Mouse (Mus musculus) CD4-positive, CD25-positive, alpha-beta regulatory T cell, adult 2 months (primary cell): ENCODE data around the gene Mrap.
A peak's percentile ranks its signal among the peaks of the same experiment; 100 is the strongest.

Experiments used
- DNase-seq: peaks from one replicate; pipeline ENCODE4 v3.0.0-alpha.2; 2012; ENCODE audit warnings: low read depth, low spot score

Gene Mrap

DNA sequence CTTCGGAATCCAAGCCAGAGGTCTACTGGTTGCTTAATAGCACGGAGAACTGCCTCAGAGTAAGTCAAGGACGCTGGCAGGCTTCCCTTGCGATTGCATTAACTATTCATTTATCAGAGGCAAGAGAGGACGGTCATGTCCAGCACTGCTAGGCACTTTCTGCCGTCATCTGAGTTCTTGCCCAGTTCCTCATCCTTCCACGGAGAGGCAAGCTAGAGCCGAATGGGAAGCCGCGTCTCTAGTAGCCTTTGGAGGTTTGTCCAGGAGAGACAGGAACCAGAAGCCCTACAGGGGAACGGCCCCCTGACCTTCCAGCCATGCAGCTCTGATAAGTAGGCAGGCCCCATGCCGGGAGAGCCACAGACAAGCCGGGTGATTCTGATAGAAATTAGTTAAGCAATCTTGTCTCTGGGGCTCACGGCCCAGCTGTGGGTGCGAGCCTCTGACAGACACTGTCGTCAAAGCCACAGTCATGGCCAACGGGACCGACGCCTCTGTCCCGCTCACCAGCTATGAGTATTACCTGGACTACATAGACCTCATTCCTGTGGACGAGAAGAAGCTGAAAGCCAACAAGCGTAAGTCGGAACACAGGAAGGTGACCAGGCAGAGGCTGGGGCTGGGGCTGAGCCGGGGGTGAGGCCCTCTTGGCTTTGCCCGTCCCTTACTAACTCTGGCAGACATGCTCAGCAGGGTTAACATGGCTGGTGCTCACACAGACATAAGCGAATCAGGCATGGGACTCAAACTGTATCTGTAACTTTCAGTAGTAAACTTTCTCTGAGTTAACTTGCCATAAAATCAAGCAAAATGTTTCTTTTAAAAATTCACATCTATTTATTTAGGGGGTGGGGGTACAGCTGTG, at the start of gene Mrap:
Gene Mrap, plus strand, starts transcription at position 116 of the 865 bp plus-strand sequence.
- no peak for DNase-seq

DNA sequence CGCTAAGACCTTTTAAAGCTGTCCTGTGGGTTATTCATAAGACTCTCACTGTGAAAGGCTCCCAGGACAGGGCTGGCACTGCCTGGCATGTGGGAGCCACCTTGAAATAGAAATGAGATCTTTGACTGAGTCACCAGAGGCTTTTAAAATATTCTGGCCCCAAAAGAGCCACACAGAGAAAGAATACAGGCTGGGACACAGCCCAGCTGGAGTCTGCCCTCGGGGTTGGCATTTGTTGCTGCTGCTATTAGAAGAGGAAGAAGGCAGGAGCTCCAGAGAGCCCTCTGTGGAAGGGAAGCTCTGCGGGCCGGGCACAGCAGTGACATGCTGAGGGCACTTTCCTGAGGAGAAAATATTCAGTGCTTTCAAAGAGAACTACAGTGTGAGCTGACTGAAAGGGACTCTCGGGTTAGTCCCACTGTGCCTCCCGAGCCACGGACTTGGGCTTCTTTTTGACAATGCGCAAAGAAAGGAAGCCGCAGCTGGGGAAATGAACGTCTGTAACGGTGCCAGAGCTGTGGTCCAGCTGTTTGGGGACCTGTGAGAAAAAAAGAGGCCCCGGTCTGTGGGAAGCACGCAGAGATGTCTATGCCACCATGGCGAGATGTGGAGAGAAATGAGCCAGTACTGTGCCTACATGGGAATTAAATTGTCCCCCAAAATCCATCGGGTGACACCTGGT, 45.2 kb upstream of the Mrap start:
- no peak for DNase-seq

DNA sequence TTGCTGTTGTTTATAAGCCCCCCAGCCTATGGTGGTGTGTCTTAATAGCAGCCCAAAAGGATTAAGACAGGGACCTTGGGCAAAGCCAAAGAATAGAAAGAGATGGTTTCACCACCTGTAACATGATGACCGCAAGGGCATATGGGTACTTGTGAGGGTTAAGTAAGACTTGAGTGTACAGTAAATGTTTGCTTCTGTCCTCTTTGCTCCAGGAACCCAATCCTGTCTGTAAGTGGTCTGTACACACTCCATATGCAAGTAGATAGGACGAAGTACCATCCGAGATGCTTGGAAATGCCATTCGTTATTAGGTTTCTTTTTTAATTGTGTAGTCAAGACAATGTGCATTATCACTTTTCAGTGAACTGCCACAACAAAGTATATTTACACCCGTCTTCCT, 44.4 kb upstream of the Mrap start:
- DNase-seq, result no peak

DNA sequence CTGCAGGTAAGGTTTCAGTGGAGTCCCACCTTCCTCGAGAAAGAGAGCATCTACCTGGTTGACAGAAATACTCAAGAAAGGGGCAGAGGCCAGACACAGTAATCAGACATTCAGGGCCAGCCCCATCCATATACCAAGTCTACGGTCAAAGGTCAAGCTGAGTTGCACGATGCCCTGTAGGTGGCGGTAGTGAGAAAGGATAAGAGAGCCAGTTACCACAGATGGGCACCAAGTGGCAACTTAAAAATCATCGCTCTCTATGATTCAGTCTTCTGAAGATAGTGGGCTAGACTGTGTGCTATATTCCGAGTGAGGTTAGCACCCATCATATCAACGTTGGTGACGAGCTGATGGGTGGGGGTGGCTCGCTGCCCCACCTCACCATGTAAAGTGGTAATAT, 43.3 kb upstream of the Mrap start:
- DNase-seq, result peak; percentile 72

DNA sequence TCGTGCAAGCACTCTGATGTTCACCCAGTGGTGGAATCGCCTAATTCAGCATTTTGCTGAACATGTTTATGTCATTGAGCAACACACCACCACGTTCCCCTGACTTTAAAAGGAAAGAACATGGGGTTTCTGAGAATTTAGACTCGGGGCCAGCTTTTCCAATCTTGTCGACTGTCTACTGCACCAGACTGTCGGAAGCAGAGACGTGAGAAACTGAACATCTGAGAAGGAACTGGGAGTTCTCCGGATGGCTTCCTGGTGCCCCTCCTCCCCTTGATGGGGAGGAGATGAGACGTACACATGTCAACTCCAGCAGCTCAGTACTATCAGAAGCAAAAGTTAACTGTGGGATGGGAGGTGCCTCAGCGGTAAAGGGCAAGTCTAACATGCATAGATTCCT, 42.9 kb upstream of the Mrap start:
- DNase-seq, result no peak

DNA sequence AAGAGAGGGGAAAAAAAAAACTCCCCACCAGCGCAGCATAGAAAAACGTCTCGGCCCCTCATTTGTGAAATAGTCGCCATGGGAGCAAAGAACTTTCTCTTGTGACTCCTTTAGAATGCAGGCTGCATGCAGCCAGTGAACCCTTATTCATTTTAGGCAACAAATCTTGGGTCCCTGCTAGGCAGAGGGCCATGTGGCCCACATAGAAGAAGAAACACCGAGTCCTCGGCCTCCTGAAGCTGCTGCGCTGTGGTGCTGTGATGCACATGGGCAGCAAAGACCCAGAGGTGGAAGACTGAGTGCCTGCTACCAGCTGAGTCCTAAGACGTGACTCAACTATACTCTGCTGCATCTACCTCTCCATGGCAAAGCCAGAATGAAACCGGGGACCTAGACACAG, 41.7 kb upstream of the Mrap start:
- DNase-seq, result no peak

DNA sequence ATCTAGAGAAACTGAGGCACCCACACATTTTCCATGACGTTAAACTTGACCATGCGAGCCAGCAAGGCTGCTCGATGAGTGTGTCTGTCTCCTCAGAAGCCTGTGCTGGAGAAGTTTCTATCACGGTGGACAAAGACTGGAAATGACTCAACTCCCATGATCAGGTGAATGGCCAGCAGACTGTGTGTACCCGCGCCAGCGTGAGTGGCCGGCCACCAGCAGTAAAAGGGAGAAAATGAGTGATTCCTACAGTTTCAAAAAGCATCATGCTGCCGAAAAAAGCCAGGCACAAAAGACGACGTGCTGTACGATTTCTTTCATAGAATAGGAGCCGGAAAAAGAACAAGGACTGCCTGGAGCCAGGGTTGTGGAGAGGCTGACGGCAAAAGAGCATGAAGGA, 38.6 kb upstream of the Mrap start:
- DNase-seq, result no peak

DNA sequence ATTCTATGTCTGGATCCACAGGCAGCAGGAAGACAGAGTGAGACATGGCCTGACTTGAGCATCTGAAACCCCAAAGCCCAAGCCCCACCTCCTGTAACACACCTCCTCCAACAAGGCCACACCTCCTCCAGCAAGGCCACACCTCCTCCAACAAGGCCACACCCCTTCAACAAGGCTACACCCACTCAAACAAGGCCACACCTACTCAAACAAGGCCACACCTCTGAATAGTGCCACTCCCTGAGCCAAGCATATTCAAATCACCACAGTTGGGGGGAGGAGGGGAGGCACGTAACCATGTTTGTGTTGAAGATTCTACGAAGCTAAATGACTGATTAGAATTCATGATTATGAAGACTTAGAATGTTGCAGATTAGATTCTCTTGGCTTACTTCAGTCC, 36.5 kb upstream of the Mrap start:
- no peak for DNase-seq

DNA sequence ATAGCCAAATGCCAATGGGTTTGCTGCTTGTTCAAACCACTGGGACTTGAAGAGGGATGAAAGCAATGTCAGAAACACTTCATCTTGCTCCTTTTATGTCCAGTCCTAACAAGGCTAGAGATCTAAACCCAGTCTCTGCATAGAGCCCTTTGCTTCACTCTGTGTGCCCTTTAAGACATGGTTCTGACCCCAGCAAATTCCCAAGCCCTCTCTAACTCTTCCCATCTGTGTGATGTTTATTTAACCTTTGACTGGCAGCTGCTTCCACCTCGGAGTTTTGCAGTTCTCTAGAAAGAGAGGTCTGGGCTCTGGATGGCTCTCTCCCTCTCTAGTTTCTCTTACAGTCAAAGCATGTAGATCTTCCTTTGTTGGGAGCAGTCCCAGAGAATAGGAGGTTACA, 34.4 kb upstream of the Mrap start:
- DNase-seq, result no peak

DNA sequence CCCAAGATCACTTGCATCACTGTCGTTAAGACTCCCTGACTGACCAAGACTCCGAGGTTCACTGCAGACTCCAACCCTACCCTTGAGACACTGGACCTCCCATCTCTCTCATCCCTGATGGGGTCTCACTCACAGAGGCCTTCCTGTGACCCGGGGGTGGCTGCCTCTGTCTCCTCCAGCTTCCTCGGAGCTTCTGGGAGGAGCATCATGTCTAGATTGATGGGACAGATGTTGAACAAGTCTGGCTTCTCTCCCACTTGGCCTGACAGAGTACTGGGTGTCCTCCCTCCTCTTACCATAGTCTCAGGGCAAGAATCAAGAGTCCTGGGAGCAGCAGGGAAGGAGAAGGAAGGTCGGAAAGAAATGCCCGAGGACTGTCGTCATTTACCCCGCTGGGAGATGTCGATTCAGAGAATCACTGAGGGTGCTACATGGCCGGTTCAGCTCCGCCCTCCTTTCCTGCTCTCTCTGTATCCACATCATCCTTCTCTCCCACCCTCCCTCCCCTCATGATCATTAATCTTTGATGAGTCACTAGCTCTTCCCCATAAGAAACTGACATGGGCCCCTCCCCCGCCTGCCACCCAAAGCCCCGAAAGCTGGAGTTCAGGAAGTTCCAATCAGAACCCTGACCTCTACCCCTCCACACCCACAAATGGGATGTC, 33.7 kb upstream of the Mrap start:
- DNase-seq, result no peak

DNA sequence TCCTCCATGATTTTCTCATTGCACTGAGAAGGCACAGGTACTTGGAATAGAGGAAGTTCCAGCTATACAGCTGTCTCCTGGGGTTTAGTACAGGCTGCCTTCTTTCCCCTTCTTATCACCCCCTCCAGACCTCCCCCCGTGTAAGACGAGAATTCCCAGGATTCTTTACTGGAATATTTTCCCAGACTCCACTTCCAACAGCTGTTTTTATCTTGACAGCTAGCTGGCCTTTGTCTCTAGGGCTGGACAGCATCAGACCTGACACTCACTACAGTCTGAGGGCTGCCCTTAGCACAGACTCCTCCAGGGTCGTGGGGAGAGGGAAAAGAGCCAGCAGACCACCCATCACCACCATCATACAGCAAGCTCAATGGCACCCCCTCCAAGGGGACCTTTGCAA, 31.7 kb upstream of the Mrap start:
- no peak for DNase-seq

DNA sequence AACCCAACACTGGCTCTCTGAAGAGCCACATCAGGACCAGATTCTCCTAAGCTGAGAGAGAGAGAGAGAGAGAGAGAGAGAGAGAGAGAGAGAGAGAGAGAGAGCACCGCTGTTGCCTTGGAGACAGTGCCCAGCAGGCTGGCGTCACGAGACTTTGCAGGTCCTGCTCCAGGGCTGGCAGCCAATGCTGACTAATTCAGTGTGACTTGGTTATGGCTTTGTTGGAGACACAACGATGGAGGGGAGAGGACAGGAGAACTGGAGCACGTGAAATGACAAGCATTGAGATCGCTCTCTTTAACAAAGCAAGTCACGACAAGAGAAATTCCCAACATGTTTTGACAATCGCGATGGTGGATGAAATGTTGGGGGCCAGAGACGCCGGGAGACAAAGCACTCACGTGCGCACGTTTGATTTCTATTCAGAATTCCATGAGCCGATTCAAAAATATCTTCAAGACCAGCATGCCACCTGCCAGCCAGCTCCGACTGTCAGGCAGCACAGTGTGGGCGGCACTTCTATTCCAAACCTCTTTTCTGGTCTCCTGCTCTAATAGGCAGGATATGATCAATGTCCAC, 28.2 kb upstream of the Mrap start:
- DNase-seq, result no peak

DNA sequence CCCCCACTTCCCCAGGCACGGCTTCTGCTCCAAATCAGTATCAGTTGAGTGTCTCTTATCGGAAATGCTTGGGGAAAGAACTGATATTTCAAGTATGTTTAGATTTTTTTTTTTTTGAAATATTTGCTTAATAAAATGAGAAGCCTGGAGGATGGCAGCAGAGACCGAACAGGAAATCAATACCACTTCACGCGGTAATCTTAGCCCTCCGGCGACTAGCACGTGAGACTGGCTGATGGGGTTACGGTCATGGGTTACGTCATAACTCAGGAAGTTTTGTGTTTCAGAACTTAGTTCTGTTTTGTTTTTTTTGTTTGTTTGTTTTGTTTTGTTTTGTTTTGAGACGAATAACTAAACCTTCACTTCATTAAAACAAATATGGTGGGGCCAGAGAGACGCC, 27.7 kb upstream of the Mrap start:
- no peak for DNase-seq

DNA sequence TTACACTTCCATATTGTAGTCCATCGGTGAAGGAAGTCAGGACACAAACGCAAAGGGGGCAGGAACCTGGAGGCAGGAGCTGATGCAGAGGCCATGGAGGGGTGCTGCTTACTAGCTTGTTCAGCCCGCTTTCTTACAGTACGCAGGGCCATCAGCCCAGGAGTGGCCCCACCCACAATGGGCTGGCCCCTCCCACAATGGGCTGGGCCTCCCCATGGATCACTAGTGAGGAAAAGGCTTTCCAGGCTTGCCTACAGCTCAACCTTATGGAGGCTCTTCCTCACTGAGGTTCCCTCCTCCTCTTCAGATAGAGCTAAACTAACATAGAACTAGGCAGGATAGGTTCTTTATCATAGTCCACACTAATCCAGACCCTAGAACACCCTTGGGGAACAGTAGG, 14.0 kb upstream of the Mrap start:
- DNase-seq, result no peak

DNA sequence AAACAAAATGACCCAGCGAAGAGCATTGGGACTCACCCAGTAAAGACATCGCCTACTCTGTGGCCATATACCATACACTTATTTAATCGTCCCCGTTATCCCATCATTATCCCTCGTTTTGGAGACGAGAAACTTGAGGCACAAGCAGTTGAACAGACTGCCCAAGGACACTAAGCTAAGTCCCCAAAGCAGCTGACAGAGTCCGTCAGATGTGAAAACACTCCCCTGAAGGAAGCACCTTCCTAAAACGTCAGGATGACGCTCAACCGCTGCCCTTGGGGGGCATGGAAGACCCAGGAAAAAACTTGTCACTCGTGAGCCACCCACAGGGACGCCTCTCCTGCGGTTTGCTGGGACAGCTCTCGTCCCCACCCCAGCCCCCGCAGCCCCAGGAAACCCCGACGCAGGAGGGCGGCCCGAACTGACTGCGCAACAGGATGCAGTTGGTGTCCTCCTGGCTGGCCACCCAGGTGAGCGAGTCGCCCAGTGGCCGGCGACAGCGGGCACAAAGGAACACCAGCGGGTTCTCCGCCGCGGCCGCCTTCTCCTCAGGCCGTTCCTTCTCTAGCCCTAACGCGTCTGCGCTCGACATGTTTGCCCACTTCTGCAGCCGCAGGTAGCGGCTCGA, 11.3 kb upstream of the Mrap start:
- no peak for DNase-seq

DNA sequence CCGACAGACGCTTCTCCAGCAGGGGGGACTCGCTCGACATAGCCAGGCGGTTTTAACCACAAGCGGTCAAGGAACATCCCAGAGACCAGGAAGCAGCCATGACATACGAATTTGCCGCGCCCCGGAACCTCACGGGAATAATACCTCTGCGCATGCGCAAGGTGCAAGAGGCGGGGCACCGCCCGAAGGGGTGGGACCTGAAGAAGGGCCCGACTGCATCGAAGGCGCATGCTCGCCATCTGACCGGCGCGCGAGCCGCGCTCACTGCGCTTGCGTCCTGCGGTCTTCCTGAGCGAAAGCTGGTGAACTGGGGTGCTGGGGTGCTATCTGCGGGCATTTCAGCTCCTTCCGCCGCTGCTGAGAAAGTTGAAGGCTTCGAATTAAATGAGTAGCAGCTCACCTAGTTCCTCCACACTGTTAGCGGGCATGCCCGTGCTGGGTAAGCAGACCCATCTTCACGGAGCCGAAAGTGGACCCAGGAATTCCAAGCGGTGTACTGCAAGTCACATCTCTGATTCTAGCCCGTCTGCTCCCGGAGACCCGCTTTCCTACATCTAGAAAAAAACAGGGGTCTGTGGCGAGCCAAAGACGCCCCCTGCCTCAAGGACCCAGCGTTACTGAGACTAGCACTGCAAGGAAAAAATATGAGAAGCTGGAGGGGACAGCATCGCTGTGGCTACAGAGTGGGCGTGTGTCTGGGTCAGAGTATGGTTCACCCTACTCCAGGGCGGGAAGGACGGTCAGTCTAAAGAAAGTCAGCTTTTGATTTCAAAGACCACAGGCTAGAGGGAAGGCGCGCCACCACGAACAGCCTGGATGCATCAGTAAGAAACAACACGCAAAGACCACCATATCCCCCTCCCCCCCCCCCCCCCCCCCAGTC, 10.5 kb upstream of the Mrap start, which contains the start of gene Mis18a:
Gene Mis18a, minus strand, starts transcription at position 172 of the 883 bp plus-strand sequence.
- DNase-seq, result peak; percentile 97

DNA sequence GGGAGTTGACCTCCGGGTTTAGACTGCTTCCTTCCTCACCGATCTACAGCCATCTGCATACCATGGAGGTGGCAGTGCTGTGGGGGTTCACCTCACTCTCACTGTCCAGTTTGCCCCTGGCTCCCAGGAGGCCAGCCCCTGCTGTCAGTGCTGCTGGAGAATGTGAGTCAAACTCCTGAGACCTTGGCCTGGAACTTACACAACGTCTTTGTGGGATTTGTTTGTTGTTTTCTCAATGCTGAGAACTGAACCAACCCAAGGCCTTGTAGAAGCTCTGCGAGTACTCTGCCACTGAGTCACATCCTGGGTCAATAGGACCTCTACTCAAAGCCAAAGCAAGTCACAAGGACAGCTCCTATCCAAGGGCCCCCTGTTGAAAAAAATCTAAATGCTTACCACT, 2.4 kb upstream of the Mrap start:
- DNase-seq, result no peak

DNA sequence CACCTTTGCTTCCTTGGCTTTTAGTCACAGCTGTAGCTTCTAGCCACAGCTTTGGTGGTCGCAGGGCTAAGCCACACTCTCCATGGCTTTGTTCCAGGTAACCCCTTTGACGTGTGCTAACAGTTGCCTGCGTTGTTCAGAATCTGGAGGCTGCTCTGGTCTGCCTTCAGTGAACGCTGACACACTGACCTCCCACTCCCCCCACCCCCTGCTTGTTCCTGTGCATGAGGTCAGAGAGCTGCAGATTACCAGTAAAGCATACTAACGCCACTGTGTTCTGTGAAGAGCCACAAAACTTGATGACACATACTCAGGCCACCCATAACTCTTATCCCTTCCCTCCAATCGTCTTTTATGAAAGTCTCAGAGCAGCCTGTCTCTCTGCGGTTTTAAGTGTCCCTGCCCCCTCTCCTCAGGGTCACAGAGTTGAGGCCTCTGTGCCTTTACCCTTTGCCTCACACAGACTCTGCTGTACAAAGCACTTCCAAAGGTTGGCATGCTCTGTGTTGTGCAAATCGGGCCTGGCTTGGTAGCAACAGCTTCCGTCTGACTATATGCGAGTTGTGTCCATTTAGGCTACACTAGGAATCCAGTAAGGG, 1.2 kb upstream of the Mrap start:
- no peak for DNase-seq

DNA sequence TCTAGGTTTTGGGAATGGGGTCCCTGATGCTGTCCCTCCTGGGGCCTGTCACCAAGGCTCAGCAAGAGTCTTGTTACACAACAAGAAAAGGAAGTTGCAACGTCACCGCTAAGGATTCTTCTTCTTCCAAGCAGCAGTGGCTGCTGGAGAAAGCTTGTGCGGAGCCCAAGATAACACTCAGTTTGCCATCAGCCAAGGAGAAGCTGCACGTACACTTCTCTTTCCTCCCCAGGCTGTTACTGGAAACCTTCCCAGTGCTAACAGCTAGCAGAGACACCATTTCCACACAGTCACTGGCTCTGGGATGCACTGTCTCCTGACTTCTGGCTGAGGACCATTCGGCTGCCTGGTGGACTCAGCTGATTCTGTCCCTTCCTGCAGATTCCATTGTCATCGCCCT, 9.1 kb downstream of the Mrap start:
- no peak for DNase-seq

DNA sequence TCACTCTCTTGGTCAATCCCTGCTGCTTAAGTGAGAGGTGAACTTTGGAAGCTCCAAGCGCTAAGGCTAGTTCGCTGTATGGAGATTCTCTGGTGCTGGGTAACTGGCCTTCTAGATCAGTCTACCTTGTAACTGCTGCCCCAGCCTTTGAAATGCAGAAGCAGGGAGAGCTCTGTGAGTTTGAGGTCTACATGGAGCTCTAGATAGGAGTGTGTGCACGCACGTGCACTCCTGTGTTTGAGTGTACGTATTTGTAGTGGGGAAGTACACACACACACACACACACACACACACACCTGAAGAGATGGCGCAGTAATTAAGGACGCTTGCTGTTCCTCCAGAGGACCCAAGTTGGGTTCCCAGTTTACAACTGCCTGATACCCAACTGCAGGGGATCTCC, 10.2 kb downstream of the Mrap start:
- no peak for DNase-seq
